Mouse (Mus musculus): ENCODE data around the gene 2810459M11Rik. TPM values are rescaled to one million over a fixed set of nuclear protein-coding genes. Genes with fewer than 3 reads are reported as not detected.

The 2810459M11Rik gene
- total RNA-seq (2014; rRNA removed; ENCODE audit: low replicate concordance): not detected in 2 replicates
- polyA plus RNA-seq (2015; fragmentation: Nextera tagmentation; extraction: Ambion mirVana): not detected in 2 replicates

GRCm38 (mm10) chr1:86045848-86046805 lies at the start of gene 2810459M11Rik:
Gene 2810459M11Rik, plus strand, starts transcription at chr1:86045863.
- no peak for DNase-seq (ENCODE audit: low spot score)
- Histone ChIP-seq H3K27me3 (ENCODE audit: control insufficient read depth, insufficient read depth, low read length) (peaks cover 46% of the 10 kb centered on the region), H3K9ac (replicated peaks; ENCODE audit: low read depth, low read length) (peak within 1 kb of the TSS; percentile 26; the same call in 1 of the 2 replicates), H3K27ac (ENCODE audit: low read depth) (no peak within 1 kb of the TSS), H3K36me3 (replicated peaks; ENCODE audit: control insufficient read depth, insufficient read depth, low read length) (no peaks in the 10 kb centered on the region), H3K4me2 (ENCODE audit: low read depth, low read length) (peak within 1 kb of the TSS; percentile 83), H3K9me3 (replicated peaks; ENCODE audit: control insufficient read depth, low read length) (0 out of 2 replicates have a peak, but pooled peaks cover 5% of the 10 kb centered on the region), H3K4me3 (ENCODE audit: low read depth, low read length) (peak within 1 kb of the TSS; percentile 50), H3K4me1 (ENCODE audit: control insufficient read depth, insufficient read depth) (peaks cover 5% of the 10 kb centered on the region)
- peak; percentile 47 for ATAC-seq (ENCODE audit: insufficient read depth, low read depth)
- TF ChIP-seq CTCF (IDR thresholded peaks at IDR 0.05; ENCODE audit: low read depth): no peak
- no peak for TF ChIP-seq EP300 (IDR thresholded peaks at IDR 0.05; ENCODE audit: low read depth)
- WGBS: 1% methylated on average over 99 of the region's 110 CpGs

- Histone ChIP-seq H3K36me3 (replicated peaks; ENCODE audit: control insufficient read depth, insufficient read depth, low read length) (no peaks in the 10 kb centered on the region), H3K9ac (replicated peaks; ENCODE audit: low read depth, low read length) (no peak overlapping the region), H3K9me3 (replicated peaks; ENCODE audit: control insufficient read depth, low read length) (no peaks in the 10 kb centered on the region), H3K4me1 (ENCODE audit: control insufficient read depth, insufficient read depth) (no peaks in the 10 kb centered on the region), H3K27me3 (ENCODE audit: control insufficient read depth, insufficient read depth, low read length) (no peaks in the 10 kb centered on the region), H3K27ac (ENCODE audit: low read depth) (no peak overlapping the region), H3K4me2 (ENCODE audit: low read depth, low read length) (no peak overlapping the region), H3K4me3 (ENCODE audit: low read depth, low read length) (no peak overlapping the region)
- ATAC-seq (ENCODE audit: insufficient read depth, low read depth): no peak
- TF ChIP-seq EP300 (IDR thresholded peaks at IDR 0.05; ENCODE audit: low read depth) (no peak), CTCF (IDR thresholded peaks at IDR 0.05; ENCODE audit: low read depth) (no peak)
- DNase-seq (ENCODE audit: low spot score): peak; percentile 71
- WGBS: 100% methylated on average over 1 of the region's 1 CpGs
Observed at GRCm38 (mm10) chr1:85997221-85997620, 48.4 kb upstream of the 2810459M11Rik start.

GRCm38 (mm10) chr1:85998012-85998411 lies 47.7 kb upstream of the 2810459M11Rik start:
- ATAC-seq (ENCODE audit: insufficient read depth, low read depth): no peak

DNA sequence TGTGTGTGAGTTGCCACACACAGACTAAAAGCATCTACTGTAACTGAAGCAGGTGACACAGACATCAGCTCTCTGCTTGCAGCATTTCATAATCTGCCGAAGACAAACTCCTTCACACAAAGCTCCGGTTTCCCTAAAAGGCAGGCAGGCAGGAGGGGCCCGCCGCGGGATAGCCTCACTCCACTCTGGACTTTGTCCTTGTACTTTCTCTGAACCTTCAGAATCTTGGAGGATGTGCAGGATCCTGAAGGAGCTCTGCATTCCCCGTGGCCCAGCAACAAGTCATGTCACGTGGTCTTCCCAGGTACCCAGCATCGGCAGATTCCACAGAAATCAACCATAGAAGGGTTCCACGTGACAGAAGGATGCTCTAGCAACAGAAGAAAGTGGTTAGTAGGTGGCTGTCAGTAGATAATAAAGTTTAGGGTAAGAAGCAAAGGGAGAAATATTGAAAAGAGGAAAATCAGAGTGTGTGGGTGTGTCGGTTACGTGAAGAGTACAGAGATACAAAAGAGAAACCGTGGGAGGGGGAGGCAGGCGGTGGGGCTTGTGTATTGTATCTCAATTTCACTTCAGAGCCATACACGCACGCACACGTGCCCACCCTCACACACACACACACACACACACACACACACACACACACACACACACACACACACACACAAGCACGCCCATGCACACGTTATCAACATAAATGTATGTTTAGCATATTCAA lies 45.7 kb upstream of the 2810459M11Rik start:
- ATAC-seq (ENCODE audit: insufficient read depth, low read depth): no peak
- 75% methylated on average over 18 of the region's 18 CpGs for WGBS
- H3K27ac ChIP-seq (ENCODE audit: low read depth): no peak overlapping the region
- DNase-seq (ENCODE audit: low spot score): no peak
- H3K9me3 ChIP-seq (replicated peaks; ENCODE audit: control insufficient read depth, low read length): no peaks in the 10 kb centered on the region
- H3K36me3 ChIP-seq (replicated peaks; ENCODE audit: control insufficient read depth, insufficient read depth, low read length): no peaks in the 10 kb centered on the region
- TF ChIP-seq EP300 (IDR thresholded peaks at IDR 0.05; ENCODE audit: low read depth) (no peak), CTCF (IDR thresholded peaks at IDR 0.05; ENCODE audit: low read depth) (no peak)
- H3K9ac ChIP-seq (replicated peaks; ENCODE audit: low read depth, low read length): no peak overlapping the region
- no peaks in the 10 kb centered on the region for H3K4me1 ChIP-seq (ENCODE audit: control insufficient read depth, insufficient read depth)
- no peak overlapping the region for H3K4me3 ChIP-seq (ENCODE audit: low read depth, low read length)
- no peaks in the 10 kb centered on the region for H3K27me3 ChIP-seq (ENCODE audit: control insufficient read depth, insufficient read depth, low read length)
- no peak overlapping the region for H3K4me2 ChIP-seq (ENCODE audit: low read depth, low read length)

More at GRCm38 (mm10) chr1:85998012-85998411, 47.7 kb upstream of the 2810459M11Rik start:
- no peak for DNase-seq (ENCODE audit: low spot score)
- no peak for TF ChIP-seq CTCF (IDR thresholded peaks at IDR 0.05; ENCODE audit: low read depth)
- no peak for TF ChIP-seq EP300 (IDR thresholded peaks at IDR 0.05; ENCODE audit: low read depth)
- Histone ChIP-seq H3K4me1 (ENCODE audit: control insufficient read depth, insufficient read depth) (no peaks in the 10 kb centered on the region), H3K4me3 (ENCODE audit: low read depth, low read length) (no peak overlapping the region), H3K27me3 (ENCODE audit: control insufficient read depth, insufficient read depth, low read length) (no peaks in the 10 kb centered on the region), H3K9me3 (replicated peaks; ENCODE audit: control insufficient read depth, low read length) (no peaks in the 10 kb centered on the region), H3K36me3 (replicated peaks; ENCODE audit: control insufficient read depth, insufficient read depth, low read length) (no peaks in the 10 kb centered on the region), H3K27ac (ENCODE audit: low read depth) (no peak overlapping the region), H3K9ac (replicated peaks; ENCODE audit: low read depth, low read length) (no peak overlapping the region), H3K4me2 (ENCODE audit: low read depth, low read length) (no peak overlapping the region)
- WGBS: 72% methylated on average over 4 of the region's 4 CpGs

DNA sequence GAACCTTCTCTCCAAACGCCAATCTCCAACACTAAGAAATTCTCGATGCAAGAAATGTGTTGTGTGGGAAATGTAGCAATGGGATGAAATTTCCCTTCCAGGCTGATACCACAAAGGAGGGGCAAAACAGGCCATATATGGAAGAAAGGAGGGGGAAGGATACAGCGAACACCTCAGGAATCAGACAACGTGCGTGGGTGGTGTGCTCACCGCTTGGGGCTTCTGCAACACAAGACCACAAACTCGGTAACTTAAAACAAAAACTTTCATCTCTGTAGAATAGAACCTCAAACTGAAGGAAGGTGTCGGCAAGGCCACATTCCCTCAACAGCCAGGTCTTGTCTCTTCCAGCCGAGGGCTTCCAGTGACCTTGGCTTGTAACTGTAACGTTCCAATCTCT lies 40.1 kb upstream of the 2810459M11Rik start:
- 85% methylated on average over 10 of the region's 10 CpGs for WGBS
- TF ChIP-seq CTCF (IDR thresholded peaks at IDR 0.05; ENCODE audit: low read depth): no peak

More for the DNA sequence above, 40.1 kb upstream of the 2810459M11Rik start:
- no peak overlapping the region for H3K4me2 ChIP-seq (ENCODE audit: low read depth, low read length)
- no peaks in the 10 kb centered on the region for H3K4me1 ChIP-seq (ENCODE audit: control insufficient read depth, insufficient read depth)
- ATAC-seq (ENCODE audit: insufficient read depth, low read depth) (no peak), DNase-seq (ENCODE audit: low spot score) (no peak)
- H3K36me3 ChIP-seq (replicated peaks; ENCODE audit: control insufficient read depth, insufficient read depth, low read length): no peaks in the 10 kb centered on the region
- H3K9ac ChIP-seq (replicated peaks; ENCODE audit: low read depth, low read length): no peak overlapping the region
- no peaks in the 10 kb centered on the region for H3K27me3 ChIP-seq (ENCODE audit: control insufficient read depth, insufficient read depth, low read length)
- H3K27ac ChIP-seq (ENCODE audit: low read depth): no peak overlapping the region
- no peaks in the 10 kb centered on the region for H3K9me3 ChIP-seq (replicated peaks; ENCODE audit: control insufficient read depth, low read length)
- H3K4me3 ChIP-seq (ENCODE audit: low read depth, low read length): no peak overlapping the region
